Mouse (Mus musculus): ENCODE data around the gene Neurl1b.

GRCm38 (mm10) chr17:26386131-26386481, 28.5 kb upstream of the Neurl1b start:
- TF ChIP-seq CTCF (IDR thresholded peaks at IDR 0.05; ENCODE audit: control insufficient read depth, insufficient read depth, low read length) (no peak), POLR2A (IDR thresholded peaks at IDR 0.05; ENCODE audit: borderline replicate concordance, control insufficient read depth, low read depth, low read length) (no peak)

All from bone marrow, adult 2 months (tissue).